Mouse (Mus musculus) hindbrain, embryonic 11.5 days (tissue): ENCODE results near the gene D7Ertd443e. TPM values are rescaled to one million over a fixed set of nuclear protein-coding genes. Genes with fewer than 3 reads are reported as not detected.

Experiments
- ATAC-seq: fragments of 200-750 bp; cut with Nextera tagmentation; 2 replicates; pipeline ENCODE4 v1.8.0; 2017; ENCODE audit warnings: mild to moderate bottlenecking, moderate TSS enrichment, moderate library complexity; ENCODE audit not compliant: low FRiP score
- DNase-seq: peaks from one replicate; pipeline ENCODE4 v3.0.0-alpha.2; 2015; ENCODE audit warnings: low spot score
- H3K27ac ChIP-seq: fragments of 300-500 bp; sonication (generic); 2 replicates; pipeline ENCODE4 v1.5.1; 2014; ENCODE audit warnings: mild to moderate bottlenecking, low read depth, low read length
- H3K27me3 ChIP-seq: fragments of 300-500 bp; sonication (generic); 2 replicates; pipeline ENCODE4 v1.6.1; 2014; ENCODE audit warnings: mild to moderate bottlenecking, low read length, moderate library complexity, mixed read lengths; ENCODE audit not compliant: control insufficient read depth, insufficient read depth
- H3K36me3 ChIP-seq: fragments of 300-500 bp; sonication (generic); 2 replicates; pipeline ENCODE4 v1.6.1; 2014; ENCODE audit warnings: mild to moderate bottlenecking, low read length, moderate library complexity, mixed read lengths; ENCODE audit not compliant: control insufficient read depth, insufficient read depth
- H3K4me1 ChIP-seq: fragments of 300-500 bp; sonication (generic); replicated peaks from 2 replicates; pipeline ENCODE4 v1.6.1; 2014; ENCODE audit warnings: low read length, mixed read lengths; ENCODE audit not compliant: control insufficient read depth, insufficient read depth
- H3K4me2 ChIP-seq: fragments of 300-500 bp; sonication (generic); replicated peaks from 2 replicates; pipeline ENCODE4 v1.6.1; 2014; ENCODE audit warnings: mild to moderate bottlenecking, low read depth, low read length
- H3K4me3 ChIP-seq: fragments of 300-500 bp; sonication (generic); 2 replicates; pipeline ENCODE4 v1.5.1; 2014; ENCODE audit warnings: low read depth, low read length
- H3K9ac ChIP-seq: fragments of 300-500 bp; sonication (generic); 2 replicates; pipeline ENCODE4 v1.6.1; 2014; ENCODE audit warnings: low read depth, low read length
- H3K9me3 ChIP-seq: fragments of 300-500 bp; sonication (generic); 2 replicates; pipeline ENCODE4 v1.6.1; 2016; ENCODE audit warnings: low read length; ENCODE audit not compliant: control insufficient read depth
- WGBS: fragments of 180-500 bp; shearing (Covaris S2); extraction: QIAGEN DNeasy Blood & Tissue Kit; methylation state at CpG from one replicate; pipeline ENCODE4 v1.1.7; 2014; 5-methylcytosine and 5-hydroxymethylcytosine counted together
- polyA plus RNA-seq: library from polyadenylated mRNA; unstranded; fragments of >200 nt; fragmentation: Nextera tagmentation; extraction: Ambion mirVana; gene quantifications from 2 replicates; pipeline ENCODE4 v1.2.1, GENCODE M21; 2014

Gene D7Ertd443e
- polyA plus RNA-seq, 1 experiment from 2014 or later: 0.08 TPM

- Histone ChIP-seq H3K4me2 (no peak overlapping the region), H3K36me3 (no peaks in the 10 kb centered on the region), H3K27me3 (no peaks in the 10 kb centered on the region), H3K9ac (no peak overlapping the region), H3K4me3 (no peak overlapping the region), H3K9me3 (no peaks in the 10 kb centered on the region), H3K27ac (no peak overlapping the region), H3K4me1 (no peaks in the 10 kb centered on the region)
- DNase-seq (no peak), ATAC-seq (no peak)
- WGBS: 83% methylated on average over 10 of the region's 10 CpGs
These were observed 64.5 kb downstream of the D7Ertd443e start for GRCm38 (mm10) chr7:134320979-134321378.

- 88% methylated on average over 3 of the region's 3 CpGs for WGBS
- Histone ChIP-seq H3K27me3 (no peaks in the 10 kb centered on the region), H3K9ac (no peak overlapping the region), H3K36me3 (no peaks in the 10 kb centered on the region), H3K4me2 (no peak overlapping the region), H3K4me1 (no peaks in the 10 kb centered on the region), H3K4me3 (no peak overlapping the region), H3K27ac (no peak overlapping the region), H3K9me3 (no peaks in the 10 kb centered on the region)
- ATAC-seq: no peak
- DNase-seq: no peak
These were observed 83.4 kb downstream of the D7Ertd443e start for GRCm38 (mm10) chr7:134302084-134302483.

GRCm38 (mm10) chr7:134301285-134301684 is 84.2 kb downstream of the D7Ertd443e start:
- H3K27me3 ChIP-seq: no peaks in the 10 kb centered on the region
- no peak overlapping the region for H3K9ac ChIP-seq
- H3K27ac ChIP-seq: no peak overlapping the region
- ATAC-seq (no peak), DNase-seq (peak; percentile 54)
- no peak overlapping the region for H3K4me3 ChIP-seq
- 42% methylated on average over 8 of the region's 8 CpGs for WGBS
- no peaks in the 10 kb centered on the region for H3K4me1 ChIP-seq
- no peaks in the 10 kb centered on the region for H3K9me3 ChIP-seq
- no peak overlapping the region for H3K4me2 ChIP-seq
- H3K36me3 ChIP-seq: no peaks in the 10 kb centered on the region

- Histone ChIP-seq H3K27ac (no peak overlapping the region), H3K4me2 (no peak overlapping the region), H3K9ac (no peak overlapping the region), H3K36me3 (no peaks in the 10 kb centered on the region), H3K4me3 (no peak overlapping the region), H3K4me1 (no peaks in the 10 kb centered on the region), H3K27me3 (no peaks in the 10 kb centered on the region), H3K9me3 (no peaks in the 10 kb centered on the region)
- WGBS: 90% methylated on average over 3 of the region's 3 CpGs
- ATAC-seq (no peak), DNase-seq (no peak)
These were observed 92.7 kb downstream of the D7Ertd443e start for GRCm38 (mm10) chr7:134292750-134293149.

- no peak overlapping the region for H3K4me3 ChIP-seq
- WGBS: 68% methylated on average over 7 of the region's 7 CpGs
- no peak overlapping the region for H3K9ac ChIP-seq
- ATAC-seq (no peak), DNase-seq (no peak)
- no peaks in the 10 kb centered on the region for H3K9me3 ChIP-seq
- H3K4me1 ChIP-seq: no peaks in the 10 kb centered on the region
- H3K27ac ChIP-seq: no peak overlapping the region
- H3K27me3 ChIP-seq: no peaks in the 10 kb centered on the region
- no peak overlapping the region for H3K4me2 ChIP-seq
- no peaks in the 10 kb centered on the region for H3K36me3 ChIP-seq
These were observed 95.7 kb downstream of the D7Ertd443e start for GRCm38 (mm10) chr7:134289611-134290301.

GRCm38 (mm10) chr7:134289126-134289525 is 96.3 kb downstream of the D7Ertd443e start:
- H3K9ac ChIP-seq: no peak overlapping the region
- no peaks in the 10 kb centered on the region for H3K4me1 ChIP-seq
- H3K36me3 ChIP-seq: no peaks in the 10 kb centered on the region
- ATAC-seq (no peak), DNase-seq (no peak)
- no peak overlapping the region for H3K4me2 ChIP-seq
- no peaks in the 10 kb centered on the region for H3K9me3 ChIP-seq
- no peaks in the 10 kb centered on the region for H3K27me3 ChIP-seq
- H3K4me3 ChIP-seq: no peak overlapping the region
- H3K27ac ChIP-seq: no peak overlapping the region
- WGBS: 90% methylated on average over 5 of the region's 5 CpGs

GRCm38 (mm10) chr7:134287570-134288222 is 97.8 kb downstream of the D7Ertd443e start:
- no peak overlapping the region for H3K4me3 ChIP-seq
- no peaks in the 10 kb centered on the region for H3K27me3 ChIP-seq
- H3K9me3 ChIP-seq: no peaks in the 10 kb centered on the region
- H3K27ac ChIP-seq: no peak overlapping the region
- ATAC-seq: no peak
- H3K4me2 ChIP-seq: no peak overlapping the region
- 77% methylated on average over 6 of the region's 6 CpGs for WGBS
- no peak overlapping the region for H3K9ac ChIP-seq
- no peaks in the 10 kb centered on the region for H3K4me1 ChIP-seq
- no peaks in the 10 kb centered on the region for H3K36me3 ChIP-seq
- DNase-seq: no peak

- H3K4me2 ChIP-seq: no peak overlapping the region
- no peaks in the 10 kb centered on the region for H3K9me3 ChIP-seq
- H3K9ac ChIP-seq: no peak overlapping the region
- ATAC-seq (no peak), DNase-seq (no peak)
- no peak overlapping the region for H3K4me3 ChIP-seq
- no peaks in the 10 kb centered on the region for H3K4me1 ChIP-seq
- no peak overlapping the region for H3K27ac ChIP-seq
- H3K27me3 ChIP-seq: no peaks in the 10 kb centered on the region
- H3K36me3 ChIP-seq: no peaks in the 10 kb centered on the region
- 92% methylated on average over 5 of the region's 5 CpGs for WGBS
These were observed 112.5 kb downstream of the D7Ertd443e start for GRCm38 (mm10) chr7:134272956-134273355.

- Histone ChIP-seq H3K9me3 (no peaks in the 10 kb centered on the region), H3K27ac (no peak overlapping the region), H3K4me3 (no peak overlapping the region), H3K4me1 (no peaks in the 10 kb centered on the region), H3K27me3 (no peaks in the 10 kb centered on the region), H3K4me2 (no peak overlapping the region), H3K36me3 (no peaks in the 10 kb centered on the region), H3K9ac (no peak overlapping the region)
- WGBS: 73% methylated on average over 4 of the region's 4 CpGs
- DNase-seq (no peak), ATAC-seq (no peak)
These were observed 113.0 kb downstream of the D7Ertd443e start for GRCm38 (mm10) chr7:134272421-134272820.
